Mouse (Mus musculus) midbrain, embryonic 13.5 days (tissue): ENCODE measurements around the gene Iqcf5. TPM values are rescaled to one million over a fixed set of nuclear protein-coding genes. Genes with fewer than 3 reads are reported as not detected.
"Not testable (repeated sequence)": the region's sequence is repeated elsewhere in the genome, so short reads cannot be mapped to it uniquely, and the experiment has no call there.

Experiments used
- ATAC-seq: fragments of 200-750 bp; cut with Nextera tagmentation; 2 replicates; pipeline ENCODE4 v1.8.0; 2017; ENCODE audit warnings: mild to moderate bottlenecking, moderate TSS enrichment, moderate library complexity
- H3K27ac ChIP-seq: fragments of 300-500 bp; sonication (generic); 2 replicates; pipeline ENCODE4 v1.5.1; 2015; ENCODE audit warnings: inconsistent platforms, mild to moderate bottlenecking, moderate library complexity
- H3K27me3 ChIP-seq: fragments of 300-500 bp; sonication (generic); 2 replicates; pipeline ENCODE4 v1.6.1; 2015; ENCODE audit warnings: mild to moderate bottlenecking, inconsistent platforms
- H3K36me3 ChIP-seq: fragments of 300-500 bp; sonication (generic); 2 replicates; pipeline ENCODE4 v1.6.1; 2015; ENCODE audit warnings: mild to moderate bottlenecking, inconsistent platforms
- H3K4me1 ChIP-seq: fragments of 300-500 bp; sonication (generic); replicated peaks from 2 replicates; pipeline ENCODE4 v1.6.1; 2015; ENCODE audit warnings: inconsistent platforms
- H3K4me2 ChIP-seq: fragments of 300-500 bp; sonication (generic); replicated peaks from 2 replicates; pipeline ENCODE4 v1.6.1; 2015; ENCODE audit warnings: moderate library complexity, mild to moderate bottlenecking, inconsistent platforms
- H3K4me3 ChIP-seq: fragments of 300-500 bp; sonication (generic); replicated peaks from 2 replicates; pipeline ENCODE4 v1.5.1; 2015; ENCODE audit warnings: mild to moderate bottlenecking, inconsistent platforms
- H3K9ac ChIP-seq: fragments of 300-500 bp; sonication (generic); replicated peaks from 2 replicates; pipeline ENCODE4 v1.6.1; 2015; ENCODE audit warnings: mild to moderate bottlenecking, inconsistent platforms
- H3K9me3 ChIP-seq: fragments of 300-500 bp; sonication (generic); 2 replicates; pipeline ENCODE4 v1.6.1; 2016; ENCODE audit warnings: mild to moderate bottlenecking, inconsistent platforms
- WGBS: fragments of 180-500 bp; shearing (Covaris S2); methylation state at CpG from one replicate; pipeline ENCODE4 v1.1.7; 2015; 5-methylcytosine and 5-hydroxymethylcytosine counted together
- polyA plus RNA-seq: library from polyadenylated mRNA; unstranded; fragments of >200 nt; fragmentation: Nextera tagmentation; extraction: Ambion mirVana; gene quantifications from 2 replicates; pipeline ENCODE4 v1.2.1, GENCODE M21; 2015

The Iqcf5 gene
- polyA plus RNA-seq, 1 experiment from 2014 or later = not detected

- Histone ChIP-seq H3K4me1 (peaks cover 6% of the 10 kb centered on the region), H3K9ac (no peak overlapping the region), H3K27ac (no peak overlapping the region), H3K36me3 (peaks cover 59% of the 10 kb centered on the region), H3K9me3 (no peaks in the 10 kb centered on the region), H3K27me3 (no peaks in the 10 kb centered on the region), H3K4me3 (no peak overlapping the region), H3K4me2 (no peak overlapping the region)
- WGBS = 95% methylated on average over 10 of the region's 10 CpGs
- no peak for ATAC-seq
These were observed 31.2 kb upstream of the Iqcf5 start for GRCm38 (mm10) chr9:106483136-106483535.

DNA sequence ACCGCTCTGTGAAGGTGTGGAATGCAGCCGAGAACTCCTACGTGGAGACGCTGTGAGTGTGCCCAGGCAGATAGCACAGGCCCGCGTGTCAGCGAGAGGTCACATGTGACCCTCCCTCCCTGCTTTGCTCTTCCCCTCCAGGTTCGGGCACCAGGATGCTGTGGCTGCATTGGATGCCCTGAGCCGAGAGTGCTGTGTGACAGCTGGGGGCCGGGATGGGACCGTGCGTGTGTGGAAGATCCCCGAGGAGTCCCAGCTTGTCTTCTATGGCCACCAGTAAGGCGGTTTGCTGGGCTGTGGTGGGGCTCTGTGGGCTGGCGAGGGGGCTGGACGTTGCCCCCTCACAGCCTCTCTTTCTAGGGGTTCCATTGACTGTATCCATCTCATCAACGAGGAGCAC lies 30.8 kb upstream of the Iqcf5 start:
- WGBS = 93% methylated on average over 17 of the region's 17 CpGs

GRCm38 (mm10) chr9:106485076-106485475 lies 29.3 kb upstream of the Iqcf5 start:
- H3K27ac ChIP-seq = no peak overlapping the region
- no peaks in the 10 kb centered on the region for H3K9me3 ChIP-seq
- no peak for ATAC-seq
- no peak overlapping the region for H3K9ac ChIP-seq
- H3K4me3 ChIP-seq = no peak overlapping the region
- H3K27me3 ChIP-seq = no peaks in the 10 kb centered on the region
- H3K4me1 ChIP-seq = no peaks in the 10 kb centered on the region
- H3K36me3 ChIP-seq = peaks cover 59% of the 10 kb centered on the region
- WGBS = 79% methylated on average over 10 of the region's 10 CpGs
- no peak overlapping the region for H3K4me2 ChIP-seq

More for the DNA sequence above, 30.8 kb upstream of the Iqcf5 start:
- no peak overlapping the region for H3K4me2 ChIP-seq
- no peaks in the 10 kb centered on the region for H3K9me3 ChIP-seq
- no peak for ATAC-seq
- H3K9ac ChIP-seq = no peak overlapping the region
- H3K4me1 ChIP-seq = peaks cover 1% of the 10 kb centered on the region
- H3K4me3 ChIP-seq = no peak overlapping the region
- peaks cover 59% of the 10 kb centered on the region for H3K36me3 ChIP-seq
- H3K27ac ChIP-seq = no peak overlapping the region
- no peaks in the 10 kb centered on the region for H3K27me3 ChIP-seq

- 86% methylated on average over 6 of the region's 6 CpGs for WGBS
- H3K4me2 ChIP-seq, H3K9ac ChIP-seq, H3K4me1 ChIP-seq, ATAC-seq, H3K27ac ChIP-seq, H3K9me3 ChIP-seq, H3K27me3 ChIP-seq, H3K4me3 ChIP-seq: not testable (repeated sequence)
- peaks cover 39% of the 10 kb centered on the region for H3K36me3 ChIP-seq
These were observed 26.8 kb upstream of the Iqcf5 start for GRCm38 (mm10) chr9:106487602-106488001.

DNA sequence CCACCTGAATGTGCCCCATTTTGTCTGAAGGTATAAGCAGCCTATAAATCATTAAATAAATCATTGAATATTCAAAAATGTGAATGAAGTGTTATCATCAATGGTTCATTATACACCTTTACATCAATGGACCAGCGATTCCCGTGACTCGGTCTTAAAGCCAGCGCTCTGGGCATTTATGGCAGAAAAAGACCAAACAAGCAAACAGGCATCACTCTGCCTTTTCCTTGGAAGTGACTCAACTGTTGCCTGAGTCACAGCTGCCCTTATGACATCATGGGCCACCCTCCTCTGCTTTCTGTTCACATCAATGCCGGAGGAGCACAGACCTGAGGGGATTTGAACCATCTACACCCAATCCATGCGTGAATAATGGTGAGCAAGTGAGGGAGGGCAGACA lies 14.7 kb upstream of the Iqcf5 start, which contains the start of gene Iqcf1:
Gene Iqcf1, plus strand, starts transcription at position 301 of the 400 bp plus-strand sequence.
- H3K4me1 ChIP-seq = no peaks in the 10 kb centered on the region
- no peak within 1 kb of the TSS for H3K4me2 ChIP-seq
- no peak within 1 kb of the TSS for H3K27ac ChIP-seq
- no peaks in the 10 kb centered on the region for H3K9me3 ChIP-seq
- no peaks in the 10 kb centered on the region for H3K27me3 ChIP-seq
- no peak for ATAC-seq
- WGBS = 94% methylated on average over 6 of the region's 6 CpGs
- no peak within 1 kb of the TSS for H3K4me3 ChIP-seq
- H3K9ac ChIP-seq = no peak within 1 kb of the TSS
- H3K36me3 ChIP-seq = no peaks in the 10 kb centered on the region

DNA sequence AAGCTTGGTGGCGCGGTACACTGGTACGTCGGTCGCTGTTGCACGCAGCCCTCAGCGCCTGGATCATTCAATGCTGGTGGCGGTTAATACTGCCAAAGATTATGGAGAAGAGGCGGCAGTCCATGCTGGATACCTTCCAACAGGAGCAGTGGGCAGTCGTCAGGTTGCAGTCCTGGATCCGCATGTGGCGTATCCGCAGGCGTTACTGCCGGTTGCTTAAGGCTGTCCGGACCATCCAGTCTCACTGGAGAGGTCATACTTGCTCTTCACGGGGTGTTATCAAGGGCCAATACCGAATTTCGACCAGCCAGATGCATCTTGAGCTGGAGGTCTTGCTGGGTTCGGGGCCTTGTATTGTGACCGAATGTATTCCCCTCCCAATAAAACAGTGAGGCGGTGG lies 12.5 kb upstream of the Iqcf5 start:
- Histone ChIP-seq H3K27ac (no peak overlapping the region), H3K9ac (no peak overlapping the region), H3K4me1 (no peaks in the 10 kb centered on the region), H3K36me3 (no peaks in the 10 kb centered on the region), H3K27me3 (no peaks in the 10 kb centered on the region), H3K9me3 (no peaks in the 10 kb centered on the region), H3K4me3 (no peak overlapping the region), H3K4me2 (no peak overlapping the region)
- 91% methylated on average over 22 of the region's 22 CpGs for WGBS
- no peak for ATAC-seq

DNA sequence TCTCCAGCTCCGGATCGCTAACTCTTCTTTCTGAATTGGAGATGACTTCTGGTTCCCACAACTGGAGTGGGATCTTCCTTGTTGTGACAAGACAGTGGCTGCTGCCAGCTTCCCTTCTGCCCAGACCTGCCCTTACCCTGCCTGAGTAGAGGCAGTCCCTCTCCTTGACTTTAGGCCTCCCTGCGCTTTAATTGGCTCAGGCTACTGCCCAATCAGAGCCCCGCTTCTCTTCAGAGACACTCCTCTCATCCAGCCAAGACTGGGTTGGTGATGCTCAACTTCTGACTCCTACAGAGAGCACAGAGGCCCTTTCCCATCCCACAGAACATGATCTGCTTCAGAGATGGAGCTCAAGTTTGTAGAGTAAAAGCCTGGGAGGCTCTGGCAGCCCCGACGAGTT lies 10.1 kb upstream of the Iqcf5 start:
- no peak overlapping the region for H3K27ac ChIP-seq
- H3K4me2 ChIP-seq = no peak overlapping the region
- no peaks in the 10 kb centered on the region for H3K4me1 ChIP-seq
- H3K36me3 ChIP-seq = no peaks in the 10 kb centered on the region
- WGBS = 78% methylated on average over 6 of the region's 6 CpGs
- ATAC-seq = no peak
- no peaks in the 10 kb centered on the region for H3K9me3 ChIP-seq
- no peaks in the 10 kb centered on the region for H3K27me3 ChIP-seq
- no peak overlapping the region for H3K4me3 ChIP-seq
- H3K9ac ChIP-seq = no peak overlapping the region

DNA sequence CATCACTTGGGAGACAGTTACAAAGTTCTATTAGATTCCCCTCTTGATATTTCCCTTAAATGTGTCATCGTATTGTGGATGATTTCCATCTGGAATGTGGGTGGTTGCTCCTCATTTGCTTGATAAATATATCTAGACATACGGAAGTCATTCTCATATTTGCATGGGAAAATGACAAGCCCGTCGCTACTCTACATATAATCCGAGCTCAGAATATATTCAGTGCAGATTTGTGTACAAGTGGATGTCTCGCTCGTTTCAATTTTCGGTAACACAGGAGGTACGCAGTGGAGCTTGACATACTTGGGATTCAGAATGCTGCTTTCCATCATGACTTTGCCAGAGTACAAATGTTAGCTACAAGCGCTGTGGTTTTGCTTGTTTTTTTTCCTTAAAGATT lies 5.0 kb upstream of the Iqcf5 start:
- 91% methylated on average over 10 of the region's 10 CpGs for WGBS
- Histone ChIP-seq H3K4me1 (no peaks in the 10 kb centered on the region), H3K36me3 (no peaks in the 10 kb centered on the region)

GRCm38 (mm10) chr9:106512729-106513450 lies 1.5 kb upstream of the Iqcf5 start:
- H3K9me3 ChIP-seq = no peaks in the 10 kb centered on the region; the same call in 1 of the 2 replicates
- H3K4me1 ChIP-seq = no peaks in the 10 kb centered on the region
- no peak overlapping the region for H3K4me2 ChIP-seq
- no peak overlapping the region for H3K4me3 ChIP-seq
- H3K27ac ChIP-seq = no peak overlapping the region
- WGBS = 71% methylated on average over 13 of the region's 13 CpGs
- no peaks in the 10 kb centered on the region for H3K36me3 ChIP-seq
- ATAC-seq = no peak
- H3K27me3 ChIP-seq = no peaks in the 10 kb centered on the region
- H3K9ac ChIP-seq = no peak overlapping the region

More for the DNA sequence above, 5.0 kb upstream of the Iqcf5 start:
- ATAC-seq = no peak
- Histone ChIP-seq H3K27ac (no peak overlapping the region), H3K9ac (no peak overlapping the region), H3K4me2 (no peak overlapping the region), H3K27me3 (no peaks in the 10 kb centered on the region), H3K9me3 (no peaks in the 10 kb centered on the region), H3K4me3 (no peak overlapping the region)

GRCm38 (mm10) chr9:106513566-106513965 lies 807 bp upstream of the Iqcf5 start:
- Histone ChIP-seq H3K4me3 (no peak overlapping the region), H3K4me2 (no peak overlapping the region), H3K4me1 (no peaks in the 10 kb centered on the region), H3K9me3 (no peaks in the 10 kb centered on the region; the same call in 1 of the 2 replicates), H3K27ac (no peak overlapping the region), H3K27me3 (no peaks in the 10 kb centered on the region), H3K9ac (no peak overlapping the region), H3K36me3 (no peaks in the 10 kb centered on the region)
- ATAC-seq = no peak
- 83% methylated on average over 6 of the region's 6 CpGs for WGBS

DNA sequence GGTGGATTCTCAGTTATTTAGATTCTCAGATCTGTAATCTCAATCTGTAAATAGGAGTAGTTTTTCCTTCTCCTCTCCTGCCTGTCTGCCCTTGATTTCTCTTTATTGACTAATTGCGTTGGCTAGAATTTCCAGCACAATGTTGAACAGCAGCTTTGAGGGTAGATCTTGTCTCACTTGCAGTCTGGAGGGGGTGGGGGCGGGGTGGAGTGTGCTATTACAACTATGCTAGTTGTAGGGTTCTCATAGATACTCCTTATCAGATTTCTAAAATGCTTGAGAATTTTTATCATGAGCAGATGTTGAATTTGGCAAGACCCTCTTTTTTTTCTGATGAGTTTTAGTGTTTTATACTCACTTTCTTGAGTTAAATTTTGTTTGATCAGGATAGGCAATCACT lies 5.1 kb downstream of the Iqcf5 start:
- Histone ChIP-seq H3K27ac (no peak overlapping the region), H3K4me2 (no peak overlapping the region), H3K27me3 (no peaks in the 10 kb centered on the region), H3K4me3 (no peak overlapping the region), H3K9me3 (no peaks in the 10 kb centered on the region; the same call in 1 of the 2 replicates), H3K4me1 (no peaks in the 10 kb centered on the region), H3K36me3 (no peaks in the 10 kb centered on the region), H3K9ac (no peak overlapping the region)
- no peak for ATAC-seq
- 90% methylated on average over 2 of the region's 2 CpGs for WGBS

DNA sequence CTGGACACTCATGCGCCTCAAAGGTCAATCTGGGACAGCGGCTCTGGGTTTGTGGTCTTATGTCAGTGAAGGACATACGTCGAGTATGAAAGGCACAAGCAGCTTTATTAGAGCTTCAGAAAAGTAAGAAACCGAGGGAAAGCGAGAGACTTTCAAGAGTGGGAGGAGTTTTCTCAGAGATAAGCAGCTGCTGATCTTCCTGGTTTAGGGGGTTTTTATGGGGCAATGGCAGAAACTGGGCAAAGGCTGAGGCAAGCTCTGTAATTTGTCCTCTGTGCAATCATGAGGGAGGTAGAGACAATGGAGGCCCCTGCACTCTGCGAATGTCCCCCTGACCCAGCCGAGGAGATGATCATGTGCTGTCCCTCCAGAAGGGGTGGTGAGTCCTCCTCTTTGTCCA lies 5.5 kb downstream of the Iqcf5 start:
- 86% methylated on average over 8 of the region's 8 CpGs for WGBS

DNA sequence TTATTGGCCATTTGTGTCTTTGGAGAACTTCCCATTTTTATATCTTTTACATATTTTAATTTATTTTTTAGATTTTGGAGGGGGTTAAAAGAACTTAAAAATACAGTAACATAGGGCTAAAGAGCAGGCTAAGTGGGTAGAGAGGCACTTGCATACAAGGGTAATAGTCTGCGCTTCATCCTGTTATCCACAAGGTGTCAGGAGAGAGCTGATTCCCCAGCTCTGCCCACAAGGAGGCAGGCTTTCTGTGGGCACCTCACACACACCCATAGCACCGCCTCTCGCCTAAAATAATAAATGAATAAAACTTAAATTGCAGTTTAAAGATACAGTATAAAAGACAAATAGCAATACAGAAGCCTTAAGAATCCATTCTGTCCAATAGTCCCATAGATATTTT lies 17.5 kb downstream of the Iqcf5 start:
- no peak overlapping the region for H3K4me3 ChIP-seq
- 30% methylated on average over 3 of the region's 3 CpGs for WGBS

More for the DNA sequence above, 5.5 kb downstream of the Iqcf5 start:
- no peak for ATAC-seq
- Histone ChIP-seq H3K27me3 (no peaks in the 10 kb centered on the region), H3K36me3 (no peaks in the 10 kb centered on the region), H3K9ac (no peak overlapping the region), H3K4me2 (no peak overlapping the region), H3K4me3 (no peak overlapping the region), H3K27ac (no peak overlapping the region), H3K4me1 (no peaks in the 10 kb centered on the region), H3K9me3 (no peaks in the 10 kb centered on the region; the same call in 1 of the 2 replicates)

More for the DNA sequence above, 17.5 kb downstream of the Iqcf5 start:
- ATAC-seq = no peak
- no peaks in the 10 kb centered on the region for H3K27me3 ChIP-seq
- no peak overlapping the region for H3K4me2 ChIP-seq
- no peak overlapping the region for H3K9ac ChIP-seq
- no peak overlapping the region for H3K27ac ChIP-seq
- H3K9me3 ChIP-seq = no peaks in the 10 kb centered on the region
- no peaks in the 10 kb centered on the region for H3K4me1 ChIP-seq
- H3K36me3 ChIP-seq = no peaks in the 10 kb centered on the region
